Mouse (Mus musculus) C2C12 (cell line): Measurements from ENCODE around the gene Auts2. TPM values are rescaled to one million over a fixed set of nuclear protein-coding genes. Genes with fewer than 3 reads are reported as not detected.

Source experiments
- H3K27me3 ChIP-seq: one replicate; pipeline ENCODE4 v1.6.1; 2011; ENCODE audit not compliant: control insufficient read depth, insufficient read depth, insufficient read length
- H3K36me3 ChIP-seq: one replicate; pipeline ENCODE4 v1.6.1; 2011; ENCODE audit not compliant: control insufficient read depth, insufficient read depth
- H3K4me3 ChIP-seq: one replicate; pipeline ENCODE4 v1.5.1; 2011; ENCODE audit warnings: mild to moderate bottlenecking, control low read depth; ENCODE audit not compliant: poor library complexity, insufficient read depth, severe bottlenecking
- H3K79me2 ChIP-seq: one replicate; pipeline ENCODE4 v1.6.1; 2011; ENCODE audit not compliant: control insufficient read depth, insufficient read depth
- H3K79me3 ChIP-seq: one replicate; pipeline ENCODE4 v1.6.1; 2011; ENCODE audit warnings: low read depth, control low read depth
- H3ac ChIP-seq: one replicate; pipeline ENCODE3; 2011; ENCODE audit warnings: low read depth; ENCODE audit not compliant: control insufficient read depth, insufficient read length
- CEBPB ChIP-seq: IDR thresholded peaks from one replicate; pipeline ENCODE4 v1.6.1; 2011; ENCODE audit warnings: low read depth, mild to moderate bottlenecking, control low read depth, moderate library complexity
- CTCF ChIP-seq: IDR thresholded peaks from one replicate; pipeline ENCODE4 v1.5.1; 2011; ENCODE audit not compliant: control insufficient read depth, insufficient read depth, insufficient read length
- FOSL1 ChIP-seq: IDR thresholded peaks from one replicate; pipeline ENCODE4 v1.8.0; 2011; ENCODE audit warnings: mild to moderate bottlenecking, low read length; ENCODE audit not compliant: poor library complexity, insufficient read depth, severe bottlenecking
- MAX ChIP-seq: IDR thresholded peaks from one replicate; pipeline ENCODE4 v1.6.1; 2011; ENCODE audit warnings: mild to moderate bottlenecking, control low read depth
- MYOD1 ChIP-seq: IDR thresholded peaks from one replicate; pipeline ENCODE4 v1.6.1; 2011; ENCODE audit warnings: low read depth; ENCODE audit not compliant: control insufficient read depth, insufficient read length
- MYOG ChIP-seq: IDR thresholded peaks from one replicate; pipeline ENCODE4 v1.6.1; 2011; ENCODE audit not compliant: control insufficient read depth, insufficient read length; ENCODE audit errors: extremely low read depth
- USF1 ChIP-seq: IDR thresholded peaks from one replicate; pipeline ENCODE4 v1.6.1; 2011; ENCODE audit warnings: low read depth, mild to moderate bottlenecking, control low read depth, moderate library complexity
- polyA plus RNA-seq: library from polyadenylated mRNA; unstranded; fragments of >200 nt; fragmentation: generic; extraction: Trizol; gene quantifications from one replicate; pipeline ENCODE4 v1.2.1, GENCODE M21; 2012; ENCODE audit warnings: missing spikeins

Auts2 gene
- polyA plus RNA-seq, 1 experiment, result 8.4 TPM

- TF ChIP-seq USF1, result no peak
- TF ChIP-seq MYOG, result no peak
- no peaks in the 10 kb centered on the region for H3K79me3 ChIP-seq
- H3K36me3 ChIP-seq, result no peaks in the 10 kb centered on the region
- H3K4me3 ChIP-seq, result no peak overlapping the region
- no peaks in the 10 kb centered on the region for H3K79me2 ChIP-seq
- H3ac ChIP-seq, result no peak overlapping the region
- no peaks in the 10 kb centered on the region for H3K27me3 ChIP-seq
Observed at GRCm38 (mm10) chr5:131650381-131650891, 892.7 kb downstream of the Auts2 start.

DNA sequence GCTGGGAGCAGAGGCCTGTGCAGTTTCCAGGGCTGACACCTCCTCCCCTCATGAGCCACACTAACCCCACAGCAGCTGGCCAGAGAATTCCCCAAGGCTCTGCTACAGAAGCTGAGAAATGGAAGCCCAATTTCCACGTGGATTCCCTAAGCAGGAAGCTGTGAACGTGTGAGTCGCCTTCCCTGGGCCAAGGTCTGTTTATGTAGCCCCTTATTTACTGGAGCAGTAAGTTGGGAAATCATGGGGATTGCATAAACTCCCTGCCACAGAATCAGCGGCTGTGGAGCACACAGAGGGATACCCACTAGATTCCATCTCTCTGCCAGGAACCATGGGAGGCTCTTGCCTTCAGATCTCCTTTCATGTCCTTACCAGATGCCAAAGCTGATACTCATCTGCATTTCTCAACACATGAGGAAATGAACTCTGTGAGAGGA is 895.4 kb downstream of the Auts2 start:
- TF ChIP-seq MYOD1 (no peak), USF1 (no peak), CTCF (no peak), CEBPB (no peak), FOSL1 (no peak), MAX (no peak), MYOG (no peak)
- no peaks in the 10 kb centered on the region for H3K79me2 ChIP-seq
- H3K79me3 ChIP-seq, result no peaks in the 10 kb centered on the region
- H3K36me3 ChIP-seq, result no peaks in the 10 kb centered on the region
- H3ac ChIP-seq, result no peak overlapping the region
- H3K27me3 ChIP-seq, result no peaks in the 10 kb centered on the region
- H3K4me3 ChIP-seq, result no peak overlapping the region

DNA sequence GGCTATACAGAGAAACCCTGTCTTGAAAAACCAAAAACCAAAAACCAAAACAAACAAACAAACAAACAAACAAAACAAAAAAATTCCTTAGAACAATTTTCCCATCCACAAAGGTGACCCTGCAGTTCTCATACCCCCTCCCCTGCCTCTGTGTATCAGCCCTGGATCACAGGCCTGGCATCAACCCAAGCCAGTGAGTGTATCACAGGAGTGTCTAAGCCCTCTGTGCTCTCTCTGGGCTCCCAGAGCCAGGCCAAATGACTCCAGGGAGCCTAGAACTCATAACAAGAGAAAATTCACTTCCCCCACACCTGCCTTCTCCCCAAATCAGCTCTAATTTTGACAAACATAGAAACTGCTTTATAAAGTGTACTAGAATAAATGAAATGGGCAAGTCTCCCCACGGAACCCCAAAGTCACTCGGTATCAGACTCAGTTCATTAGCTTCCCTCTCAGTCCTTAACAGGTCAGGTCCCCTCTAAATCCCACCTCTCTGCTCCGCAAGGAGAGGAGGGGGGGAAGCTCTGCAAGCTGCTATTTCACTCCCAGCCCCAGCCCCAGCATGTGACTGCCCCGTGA is 896.0 kb downstream of the Auts2 start:
- Histone ChIP-seq H3K36me3 (no peaks in the 10 kb centered on the region), H3K4me3 (no peak overlapping the region), H3K27me3 (no peaks in the 10 kb centered on the region), H3ac (no peak overlapping the region), H3K79me2 (no peaks in the 10 kb centered on the region), H3K79me3 (no peaks in the 10 kb centered on the region)
- TF ChIP-seq USF1 (no peak), CEBPB (no peak), MYOD1 (no peak), MAX (no peak), CTCF (no peak), MYOG (no peak), FOSL1 (no peak)

- H3K36me3 ChIP-seq, result no peaks in the 10 kb centered on the region
- TF ChIP-seq FOSL1, result no peak
- no peak for TF ChIP-seq CTCF
- no peak for TF ChIP-seq MYOD1
- no peak for TF ChIP-seq MYOG
- no peak for TF ChIP-seq MAX
- no peak for TF ChIP-seq USF1
- no peak for TF ChIP-seq CEBPB
- H3K79me3 ChIP-seq, result no peaks in the 10 kb centered on the region
- H3ac ChIP-seq, result no peak overlapping the region
- no peaks in the 10 kb centered on the region for H3K27me3 ChIP-seq
- H3K79me2 ChIP-seq, result no peaks in the 10 kb centered on the region
- no peak overlapping the region for H3K4me3 ChIP-seq
Observed at GRCm38 (mm10) chr5:131646192-131646775, 896.9 kb downstream of the Auts2 start.

- TF ChIP-seq MAX, result no peak
- TF ChIP-seq FOSL1, result no peak
- no peak for TF ChIP-seq MYOG
- TF ChIP-seq CEBPB, result no peak
- no peak for TF ChIP-seq USF1
- TF ChIP-seq MYOD1, result no peak
- TF ChIP-seq CTCF, result no peak
- no peaks in the 10 kb centered on the region for H3K79me3 ChIP-seq
- H3K4me3 ChIP-seq, result no peak overlapping the region
- H3ac ChIP-seq, result no peak overlapping the region
- no peaks in the 10 kb centered on the region for H3K36me3 ChIP-seq
- H3K27me3 ChIP-seq, result no peaks in the 10 kb centered on the region
- H3K79me2 ChIP-seq, result no peaks in the 10 kb centered on the region
Observed at GRCm38 (mm10) chr5:131645341-131646191, 897.6 kb downstream of the Auts2 start.
